Mouse (Mus musculus) G1E (cell line): ENCODE measurements around the gene Tmem94. TPM values are rescaled to one million over a fixed set of nuclear protein-coding genes. Genes with fewer than 3 reads are reported as not detected.

Source experiments
- ATAC-seq: 2 replicates; pipeline ENCODE4 v1.8.0; 2016; ENCODE audit warnings: mild to moderate bottlenecking; ENCODE audit not compliant: insufficient number of reproducible peaks, poor library complexity, low FRiP score, severe bottlenecking; ENCODE audit errors: extremely low read depth
- DNase-seq: peaks from one replicate; pipeline ENCODE4 v3.0.0; 2012; ENCODE audit warnings: low spot score
- H3K27me3 ChIP-seq: 2 replicates; pipeline ENCODE4 v1.6.1; 2012; ENCODE audit warnings: mild to moderate bottlenecking, low read length, inconsistent platforms; ENCODE audit not compliant: insufficient read depth
- H3K36me3 ChIP-seq: replicated peaks from 2 replicates; pipeline ENCODE3; 2012; ENCODE audit warnings: mild to moderate bottlenecking, inconsistent platforms
- H3K4me1 ChIP-seq: 2 replicates; pipeline ENCODE4 v1.6.1; 2012; ENCODE audit warnings: low read depth, low read length, inconsistent platforms, mixed read lengths; ENCODE audit not compliant: insufficient read depth
- H3K4me3 ChIP-seq: 2 replicates; pipeline ENCODE4 v1.5.1; 2012; ENCODE audit warnings: low read depth, mild to moderate bottlenecking, inconsistent platforms, low read length, moderate library complexity, mixed read lengths
- H3K9me3 ChIP-seq: replicated peaks from 2 replicates; pipeline ENCODE4 v1.6.1; 2012; ENCODE audit warnings: inconsistent platforms
- CTCF ChIP-seq: IDR thresholded peaks from 2 replicates; pipeline ENCODE4 v1.5.1; 2012; ENCODE audit warnings: low read depth, low read length, inconsistent platforms, mixed read lengths
- GATA1 ChIP-seq: IDR thresholded peaks from 2 replicates; pipeline ENCODE4 v1.6.1; 2012; ENCODE audit warnings: borderline replicate concordance, low read length, inconsistent platforms, mixed read lengths
- GATA2 ChIP-seq: IDR thresholded peaks from 2 replicates; pipeline ENCODE4 v1.6.1; 2012; ENCODE audit warnings: low read depth, low read length, inconsistent platforms, borderline replicate concordance
- POLR2AphosphoS5 ChIP-seq: IDR thresholded peaks from 2 replicates; pipeline ENCODE4 v1.6.1; 2012; ENCODE audit warnings: low read depth, low read length, inconsistent platforms; ENCODE audit not compliant: insufficient replicate concordance
- TAL1 ChIP-seq: conservative IDR thresholded peaks from 2 replicates; pipeline ENCODE4 v1.6.1; 2012; ENCODE audit warnings: low read depth, low read length, inconsistent platforms, mixed read lengths
- polyA plus RNA-seq: library from polyadenylated mRNA; stranded (reverse); fragments of >175 nt; gene quantifications from 2 replicates; pipeline ENCODE4 v1.2.3, GENCODE M21; 2012
- total RNA-seq, 2 experiments: library from RNA; stranded (forward) in 1 of 2; stranded (reverse) in 1 of 2; fragments of 200-1000 nt in 1 of 2; fragments of >200 nt in 1 of 2; fragmentation: Nextera tagmentation in 1 of 2; gene quantifications; 2 replicates each; pipeline ENCODE4 v1.2.3; 2014 to 2017

Tmem94 gene
- total and polyA plus RNA-seq, 3 experiments: 18.1 to 67.9 (median 53.1) TPM

DNA sequence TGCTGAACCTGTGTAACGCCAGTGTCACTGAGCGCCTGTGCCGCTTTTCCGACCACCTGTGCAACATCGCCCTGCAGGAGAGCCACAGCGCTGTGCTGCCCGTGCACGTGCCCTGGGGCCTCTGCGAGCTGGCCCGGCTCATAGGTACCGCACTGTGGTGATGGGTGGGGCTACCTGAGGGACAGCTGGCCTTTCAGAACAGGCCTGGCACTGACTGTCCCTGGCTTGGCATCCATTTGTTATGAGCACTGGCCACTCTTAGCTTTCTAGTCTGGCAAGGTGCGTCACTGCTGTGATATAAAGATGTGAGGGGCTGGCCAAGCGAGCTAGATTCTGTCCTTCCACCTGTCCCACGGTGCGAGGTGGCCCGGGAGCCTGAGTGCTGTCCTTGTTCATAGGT, 26.7 kb downstream of the Tmem94 start:
- ATAC-seq (no peak), DNase-seq (no peak)
- no peaks in the 10 kb centered on the region; the same call in 1 of the 2 replicates for H3K27me3 ChIP-seq
- no peak overlapping the region for H3K4me3 ChIP-seq
- peaks cover 97% of the 10 kb centered on the region for H3K36me3 ChIP-seq
- TF ChIP-seq POLR2AphosphoS5 (no peak), TAL1 (no peak), GATA1 (no peak), CTCF (no peak), GATA2 (no peak)
- no peaks in the 10 kb centered on the region for H3K9me3 ChIP-seq
- H3K4me1 ChIP-seq: no peaks in the 10 kb centered on the region

DNA sequence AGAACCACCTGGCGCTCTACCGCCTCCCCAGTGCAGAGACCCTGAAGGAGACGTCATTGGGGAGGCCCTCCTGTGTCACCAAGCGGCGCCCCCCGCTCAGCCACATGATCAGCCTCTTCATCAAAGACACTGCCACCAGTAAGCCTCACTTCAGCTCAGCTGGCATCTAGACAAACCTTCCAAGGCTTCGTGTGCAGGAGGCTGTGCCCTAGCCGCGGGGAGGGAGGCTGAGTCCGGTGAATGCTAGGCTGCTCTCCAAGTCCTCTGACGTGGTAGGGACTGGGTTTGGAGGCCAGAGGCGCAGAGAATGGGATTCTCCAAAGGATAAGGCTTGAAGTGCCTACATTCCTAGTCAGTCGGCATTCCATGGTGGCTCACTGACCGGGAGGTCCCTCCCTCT, 27.1 kb downstream of the Tmem94 start:
- Histone ChIP-seq H3K27me3 (no peaks in the 10 kb centered on the region; the same call in 1 of the 2 replicates), H3K36me3 (peaks cover 97% of the 10 kb centered on the region), H3K4me3 (no peak overlapping the region), H3K9me3 (no peaks in the 10 kb centered on the region), H3K4me1 (no peaks in the 10 kb centered on the region)
- no peak for TF ChIP-seq CTCF
- TF ChIP-seq POLR2AphosphoS5: no peak
- no peak for TF ChIP-seq GATA2
- no peak for TF ChIP-seq TAL1
- TF ChIP-seq GATA1: no peak
- no peak for DNase-seq
- ATAC-seq: no peak

DNA sequence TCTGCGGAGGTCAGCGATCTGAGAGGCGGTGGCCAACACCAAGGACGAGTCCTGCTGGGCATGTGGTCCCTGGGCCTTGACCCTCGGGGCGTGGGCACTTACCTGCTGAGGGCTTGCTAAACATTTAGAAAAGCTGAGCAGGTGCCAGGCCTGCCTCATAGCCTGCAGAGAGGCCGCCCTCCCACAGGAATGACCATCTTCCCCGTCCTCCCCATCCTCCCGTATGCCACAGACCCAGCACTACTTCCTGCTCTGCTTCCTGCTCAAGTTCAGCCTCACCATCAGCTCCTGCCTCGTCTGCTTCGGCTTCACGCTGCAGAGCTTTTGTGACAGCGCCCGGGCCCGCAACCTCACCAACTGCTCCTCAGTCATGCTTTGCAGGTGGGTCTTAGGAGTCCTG, 31.7 kb downstream of the Tmem94 start:
- Histone ChIP-seq H3K4me1 (no peaks in the 10 kb centered on the region; the same call in 1 of the 2 replicates), H3K4me3 (no peak overlapping the region), H3K36me3 (peaks cover 83% of the 10 kb centered on the region), H3K27me3 (peaks cover 2% of the 10 kb centered on the region; the same call in 1 of the 2 replicates), H3K9me3 (no peaks in the 10 kb centered on the region)
- no peak for TF ChIP-seq TAL1
- DNase-seq (no peak), ATAC-seq (no peak)

DNA sequence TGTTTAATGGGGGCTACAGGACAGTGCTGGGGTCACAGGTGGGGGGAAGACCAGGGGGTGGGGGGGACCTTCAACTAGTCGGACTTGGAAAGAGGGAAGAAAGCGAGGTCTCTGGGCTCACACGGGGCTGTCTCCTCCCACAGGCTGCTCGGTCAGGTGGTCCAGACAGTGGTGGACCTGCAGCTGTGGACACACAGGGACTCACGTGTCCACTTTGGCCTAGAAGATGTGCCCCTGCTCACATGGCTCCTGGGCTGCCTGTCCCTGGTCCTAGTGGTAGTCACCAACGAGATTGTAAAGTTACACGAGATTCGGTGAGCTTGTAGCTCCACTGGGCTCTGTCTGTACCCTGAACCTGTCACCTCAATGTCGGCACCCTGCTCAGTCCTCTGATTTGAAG, 32.4 kb downstream of the Tmem94 start:
- H3K36me3 ChIP-seq: peaks cover 75% of the 10 kb centered on the region
- TF ChIP-seq TAL1 (no peak), GATA2 (no peak), POLR2AphosphoS5 (no peak), GATA1 (no peak), CTCF (no peak)

DNA sequence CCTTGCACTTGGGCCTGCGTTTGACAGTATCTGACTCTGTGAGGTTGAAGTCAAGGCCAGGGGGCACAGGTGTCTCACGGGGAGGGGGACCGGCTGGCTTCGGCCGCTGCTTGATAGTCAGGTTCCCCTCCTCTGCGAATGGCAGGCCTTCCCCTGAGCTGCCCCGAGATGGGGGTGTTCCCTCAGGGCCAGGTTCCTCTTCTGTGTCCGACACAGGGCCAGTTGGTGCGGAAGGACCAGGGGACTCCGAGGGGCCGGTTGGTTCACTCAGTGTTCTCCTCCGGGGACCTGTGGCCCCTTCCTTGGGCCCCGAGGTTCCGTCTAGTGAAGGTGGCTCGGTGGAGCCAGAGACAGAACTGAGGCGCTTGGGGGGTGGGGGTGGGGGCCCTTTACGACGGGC, 35.7 kb downstream of the Tmem94 start:
- H3K36me3 ChIP-seq: peaks cover 42% of the 10 kb centered on the region
- no peak for ATAC-seq
- H3K4me1 ChIP-seq: peaks cover 4% of the 10 kb centered on the region
- H3K27me3 ChIP-seq: peaks cover 29% of the 10 kb centered on the region
- no peak overlapping the region for H3K4me3 ChIP-seq
- TF ChIP-seq GATA2 (no peak), TAL1 (no peak), POLR2AphosphoS5 (no peak), CTCF (no peak), GATA1 (no peak)
- H3K9me3 ChIP-seq: no peaks in the 10 kb centered on the region
- DNase-seq: no peak

More for the DNA sequence above, 32.4 kb downstream of the Tmem94 start:
- Histone ChIP-seq H3K27me3 (peaks cover 10% of the 10 kb centered on the region), H3K4me1 (no peaks in the 10 kb centered on the region; the same call in 1 of the 2 replicates), H3K4me3 (no peak overlapping the region), H3K9me3 (no peaks in the 10 kb centered on the region)
- DNase-seq (no peak), ATAC-seq (no peak)

DNA sequence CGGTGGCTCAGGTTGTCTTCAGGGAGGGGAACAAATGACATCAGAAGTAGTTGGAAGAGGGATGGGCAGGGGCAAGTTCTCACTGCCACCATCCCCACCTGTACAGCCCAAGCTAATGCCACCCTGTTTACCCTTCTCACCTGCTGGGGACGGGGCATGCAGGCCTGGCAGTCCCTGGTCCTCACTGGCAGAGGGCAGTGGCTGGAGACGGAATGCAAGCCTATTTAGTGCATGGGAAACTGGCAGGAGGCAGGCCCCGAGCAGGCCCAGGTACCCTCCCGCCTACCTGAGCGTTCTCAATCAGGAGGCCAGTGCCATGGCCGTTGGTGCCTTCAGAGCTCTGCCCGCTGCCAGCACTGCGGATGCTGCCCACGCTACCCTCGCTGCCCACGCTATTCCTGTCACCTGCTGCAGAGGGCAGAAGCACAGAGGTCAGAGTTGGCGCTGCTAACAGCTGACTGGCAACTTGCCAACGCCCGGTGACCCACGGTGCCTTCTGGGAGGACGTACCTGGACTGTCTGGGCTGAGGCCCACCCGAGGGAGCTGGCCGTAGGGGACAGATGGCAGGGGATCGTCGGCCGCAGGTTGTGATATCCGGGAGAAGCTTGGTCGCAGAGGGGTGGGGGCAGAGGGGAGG, 38.0 kb downstream of the Tmem94 start:
- Histone ChIP-seq H3K9me3 (no peaks in the 10 kb centered on the region), H3K36me3 (peaks cover 20% of the 10 kb centered on the region), H3K4me3 (no peak overlapping the region), H3K4me1 (peaks cover 11% of the 10 kb centered on the region; the same call in 1 of the 2 replicates), H3K27me3 (peaks cover 48% of the 10 kb centered on the region)
- no peak for TF ChIP-seq POLR2AphosphoS5
- no peak for TF ChIP-seq TAL1
- no peak for TF ChIP-seq GATA1
- TF ChIP-seq CTCF: no peak
- TF ChIP-seq GATA2: no peak
- DNase-seq (no peak), ATAC-seq (no peak)

DNA sequence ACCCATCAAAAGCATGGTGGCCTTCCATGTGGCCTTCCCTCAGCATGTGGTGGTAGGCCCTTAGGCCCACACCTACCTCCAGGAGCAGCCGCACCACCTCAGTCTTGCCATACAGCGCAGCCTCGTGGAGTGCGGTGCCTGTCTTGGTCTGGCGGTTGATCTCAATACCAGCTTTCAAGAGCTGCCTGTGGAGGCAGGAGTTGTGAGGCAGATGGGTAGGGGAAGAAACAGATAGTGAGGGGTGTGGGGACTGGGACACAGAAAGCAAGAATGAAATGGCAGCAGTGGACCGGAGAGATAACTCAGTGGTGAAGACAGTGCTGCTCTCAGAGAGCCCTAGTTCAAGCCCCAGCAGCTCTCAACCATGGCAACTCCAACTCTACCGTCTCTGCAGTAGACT, 39.8 kb downstream of the Tmem94 start:
- peaks cover 3% of the 10 kb centered on the region for H3K36me3 ChIP-seq
- no peaks in the 10 kb centered on the region for H3K9me3 ChIP-seq
- DNase-seq (no peak), ATAC-seq (no peak)
- no peak overlapping the region for H3K4me3 ChIP-seq
- TF ChIP-seq POLR2AphosphoS5: no peak
- TF ChIP-seq TAL1: no peak
- no peak for TF ChIP-seq CTCF
- no peak for TF ChIP-seq GATA1
- no peak for TF ChIP-seq GATA2
- peaks cover 23% of the 10 kb centered on the region for H3K4me1 ChIP-seq
- peaks cover 65% of the 10 kb centered on the region for H3K27me3 ChIP-seq
